Mouse (Mus musculus) ES-Bruce4 (cell line): ENCODE data around the gene Tctn3.
"Not testable (repeated sequence)": the region's sequence is repeated elsewhere in the genome, so short reads cannot be mapped to it uniquely, and the experiment has no call there.

ENCODE experiments used
- CTCF ChIP-seq: IDR thresholded peaks from one replicate; pipeline ENCODE4 v1.8.1; 2011; ENCODE audit warnings: low read depth, low read length
- EP300 ChIP-seq: IDR thresholded peaks from 2 replicates; pipeline ENCODE4 v1.6.1; 2011; ENCODE audit warnings: low read depth, low read length; ENCODE audit not compliant: insufficient read depth

DNA sequence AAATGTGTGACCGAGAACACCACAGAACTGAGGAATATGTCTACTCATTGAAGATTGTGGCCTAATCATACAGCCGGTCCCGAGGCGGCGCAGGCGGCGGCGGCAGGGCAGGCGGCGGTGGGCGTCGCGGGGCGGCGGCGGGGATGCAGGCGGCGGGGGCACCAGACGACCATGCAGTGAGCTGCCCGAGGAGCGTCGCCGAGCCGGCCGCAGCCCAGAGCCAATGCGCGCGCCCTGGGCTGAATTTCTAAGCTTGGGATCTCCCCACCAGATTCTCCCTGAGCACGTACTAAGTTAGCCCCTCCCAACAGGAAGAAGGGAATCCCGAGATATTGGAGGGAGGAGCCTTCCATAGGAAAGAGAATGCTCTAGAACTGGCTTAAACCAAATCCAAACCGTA is 50.5 kb downstream of the Tctn3 start:
- not testable (repeated sequence) for TF ChIP-seq CTCF, EP300
